Mouse (Mus musculus): ENCODE measurements around the gene Ube2i.

- TF ChIP-seq POLR2A (IDR thresholded peaks at IDR 0.05; ENCODE audit: insufficient read length, low read depth), result no peak
- TF ChIP-seq POLR2AphosphoS2 (IDR thresholded peaks at IDR 0.05; ENCODE audit: insufficient read length, low read depth), result no peak
- no peak for TF ChIP-seq SRF (IDR thresholded peaks at IDR 0.05; ENCODE audit: control insufficient read depth, insufficient read length, low read depth)
- TF ChIP-seq USF1 (IDR thresholded peaks at IDR 0.05; ENCODE audit: low read depth), result no peak
Observed at GRCm38 (mm10) chr17:25220746-25221145, 53.7 kb downstream of the Ube2i start.

All from myocyte (in vitro differentiated cells).